Mouse (Mus musculus) embryo, embryonic 11.5 days (tissue): ENCODE results near the gene Fermt3.

Experiments used
- DNase-seq: peaks from one replicate; pipeline ENCODE4 v3.0.0-alpha.2; 2012; ENCODE audit warnings: low read depth, low spot score

Fermt3 gene

GRCm38 (mm10) chr19:6972247-6972917 lies 46.9 kb downstream of the Fermt3 start:
- no peak for DNase-seq

- DNase-seq = no peak
Measured at GRCm38 (mm10) chr19:6971644-6972043, 47.6 kb downstream of the Fermt3 start.

GRCm38 (mm10) chr19:6970460-6971085 lies 48.7 kb downstream of the Fermt3 start:
- no peak for DNase-seq

- no peak for DNase-seq
Measured at GRCm38 (mm10) chr19:6969665-6970381, 49.4 kb downstream of the Fermt3 start.

- DNase-seq = no peak
Measured at GRCm38 (mm10) chr19:6969291-6969664, 50.0 kb downstream of the Fermt3 start.

- no peak for DNase-seq
Measured at GRCm38 (mm10) chr19:6968491-6969271, 50.6 kb downstream of the Fermt3 start.

GRCm38 (mm10) chr19:6956461-6956860 lies 62.8 kb downstream of the Fermt3 start:
- no peak for DNase-seq

- no peak for DNase-seq
Measured at GRCm38 (mm10) chr19:6955424-6955823, 63.8 kb downstream of the Fermt3 start.

- DNase-seq = no peak
Measured at GRCm38 (mm10) chr19:6954046-6954445, 65.2 kb downstream of the Fermt3 start.

- DNase-seq = no peak
Measured at GRCm38 (mm10) chr19:6952712-6953037, 66.6 kb downstream of the Fermt3 start.

- peak; percentile 26 for DNase-seq
Measured at GRCm38 (mm10) chr19:6951994-6952711, 67.1 kb downstream of the Fermt3 start.

GRCm38 (mm10) chr19:6951381-6951968 lies 67.8 kb downstream of the Fermt3 start:
- DNase-seq = peak; percentile 83

GRCm38 (mm10) chr19:6950613-6951153 lies 68.6 kb downstream of the Fermt3 start:
- DNase-seq = no peak

GRCm38 (mm10) chr19:6949951-6950350 lies 69.3 kb downstream of the Fermt3 start:
- no peak for DNase-seq

GRCm38 (mm10) chr19:6949532-6949931 lies 69.7 kb downstream of the Fermt3 start:
- no peak for DNase-seq
